Mouse (Mus musculus): ENCODE data around the gene Nr1h3. TPM values are rescaled to one million over a fixed set of nuclear protein-coding genes. Genes with fewer than 3 reads are reported as not detected.
A peak's percentile ranks its signal among the peaks of the same experiment; 100 is the strongest.

The Nr1h3 gene
- polyA plus RNA-seq, 1 experiment from 2014 or later: 1.7 TPM

GRCm38 (mm10) chr2:91194624-91195332 is 7.9 kb downstream of the Nr1h3 start:
- peaks cover 11% of the 10 kb centered on the region; the same call in 1 of the 2 replicates for H3K4me1 ChIP-seq (ENCODE audit: control insufficient read depth, insufficient read depth, low read length)
- no peak overlapping the region for H3K27ac ChIP-seq (ENCODE audit: low read depth, low read length)
- no peaks in the 10 kb centered on the region for H3K36me3 ChIP-seq (ENCODE audit: control insufficient read depth, insufficient read depth, low read length)
- H3K9ac ChIP-seq (ENCODE audit: low read depth, low read length): peak overlapping the region; percentile 57
- no peaks in the 10 kb centered on the region; the same call in 1 of the 2 replicates for H3K27me3 ChIP-seq (ENCODE audit: control insufficient read depth, insufficient read depth, low read length)
- peak overlapping the region; percentile 67 for H3K4me2 ChIP-seq (replicated peaks; ENCODE audit: low read depth, low read length)
- no peaks in the 10 kb centered on the region for H3K9me3 ChIP-seq (ENCODE audit: control insufficient read depth, low read length)
- H3K4me3 ChIP-seq (ENCODE audit: low read length): peak overlapping the region; percentile 39
- under 1% methylated on average over 27 of the region's 27 CpGs for WGBS
- peak; percentile 90 for ATAC-seq (ENCODE audit: low FRiP score, low TSS enrichment)

GRCm38 (mm10) chr2:91190501-91190900 is 12.1 kb downstream of the Nr1h3 start:
- Histone ChIP-seq H3K4me2 (replicated peaks; ENCODE audit: low read depth, low read length) (no peak overlapping the region), H3K9ac (ENCODE audit: low read depth, low read length) (no peak overlapping the region), H3K4me3 (ENCODE audit: low read length) (no peak overlapping the region), H3K9me3 (ENCODE audit: control insufficient read depth, low read length) (no peaks in the 10 kb centered on the region), H3K36me3 (ENCODE audit: control insufficient read depth, insufficient read depth, low read length) (no peaks in the 10 kb centered on the region), H3K27me3 (ENCODE audit: control insufficient read depth, insufficient read depth, low read length) (no peaks in the 10 kb centered on the region; the same call in 1 of the 2 replicates), H3K4me1 (ENCODE audit: control insufficient read depth, insufficient read depth, low read length) (peaks cover 11% of the 10 kb centered on the region; the same call in 1 of the 2 replicates), H3K27ac (ENCODE audit: low read depth, low read length) (no peak overlapping the region)
- no peak for ATAC-seq (ENCODE audit: low FRiP score, low TSS enrichment)
- WGBS: 89% methylated on average over 16 of the region's 16 CpGs

- H3K36me3 ChIP-seq (ENCODE audit: control insufficient read depth, insufficient read depth, low read length): no peaks in the 10 kb centered on the region
- H3K27ac ChIP-seq (ENCODE audit: low read depth, low read length): no peak overlapping the region
- H3K4me3 ChIP-seq (ENCODE audit: low read length): no peak overlapping the region
- ATAC-seq (ENCODE audit: low FRiP score, low TSS enrichment): no peak
- 0 out of 2 replicates have a peak, but pooled peaks cover 3% of the 10 kb centered on the region for H3K4me1 ChIP-seq (ENCODE audit: control insufficient read depth, insufficient read depth, low read length)
- H3K9me3 ChIP-seq (ENCODE audit: control insufficient read depth, low read length): no peaks in the 10 kb centered on the region
- no peaks in the 10 kb centered on the region for H3K27me3 ChIP-seq (ENCODE audit: control insufficient read depth, insufficient read depth, low read length)
- no peak overlapping the region for H3K9ac ChIP-seq (ENCODE audit: low read depth, low read length)
- 61% methylated on average over 4 of the region's 4 CpGs for WGBS
- H3K4me2 ChIP-seq (replicated peaks; ENCODE audit: low read depth, low read length): no peak overlapping the region
These were observed 15.2 kb downstream of the Nr1h3 start for GRCm38 (mm10) chr2:91187431-91187830.

GRCm38 (mm10) chr2:91186208-91186607 is 16.4 kb downstream of the Nr1h3 start:
- Histone ChIP-seq H3K4me3 (ENCODE audit: low read length) (no peak overlapping the region), H3K4me1 (ENCODE audit: control insufficient read depth, insufficient read depth, low read length) (0 out of 2 replicates have a peak, but pooled peaks cover 6% of the 10 kb centered on the region), H3K9ac (ENCODE audit: low read depth, low read length) (no peak overlapping the region), H3K27me3 (ENCODE audit: control insufficient read depth, insufficient read depth, low read length) (no peaks in the 10 kb centered on the region), H3K4me2 (replicated peaks; ENCODE audit: low read depth, low read length) (no peak overlapping the region), H3K36me3 (ENCODE audit: control insufficient read depth, insufficient read depth, low read length) (no peaks in the 10 kb centered on the region), H3K27ac (ENCODE audit: low read depth, low read length) (no peak overlapping the region), H3K9me3 (ENCODE audit: control insufficient read depth, low read length) (no peaks in the 10 kb centered on the region)
- no peak for ATAC-seq (ENCODE audit: low FRiP score, low TSS enrichment)
- 71% methylated on average over 1 of the region's 1 CpGs for WGBS

- no peaks in the 10 kb centered on the region for H3K27me3 ChIP-seq (ENCODE audit: control insufficient read depth, insufficient read depth, low read length)
- H3K4me3 ChIP-seq (ENCODE audit: low read length): peak within 1 kb of the TSS; percentile 84
- no peaks in the 10 kb centered on the region for H3K9me3 ChIP-seq (ENCODE audit: control insufficient read depth, low read length)
- H3K4me1 ChIP-seq (ENCODE audit: control insufficient read depth, insufficient read depth, low read length): 0 out of 2 replicates have a peak, but pooled peaks cover 6% of the 10 kb centered on the region
- H3K27ac ChIP-seq (ENCODE audit: low read depth, low read length): peak within 1 kb of the TSS; percentile 67
- H3K9ac ChIP-seq (ENCODE audit: low read depth, low read length): peak within 1 kb of the TSS; percentile 68
- 64% methylated on average over 15 of the region's 15 CpGs for WGBS
- ATAC-seq (ENCODE audit: low FRiP score, low TSS enrichment): no peak
- H3K36me3 ChIP-seq (ENCODE audit: control insufficient read depth, insufficient read depth, low read length): no peaks in the 10 kb centered on the region
- peak within 1 kb of the TSS; percentile 83 for H3K4me2 ChIP-seq (replicated peaks; ENCODE audit: low read depth, low read length)
These were observed 18.8 kb downstream of the Nr1h3 start, which contains the start of gene Madd for GRCm38 (mm10) chr2:91183711-91184405. Madd (minus strand) TSS chr2:91183837.

- peak; percentile 95 for ATAC-seq (ENCODE audit: low FRiP score, low TSS enrichment)
- H3K36me3 ChIP-seq (ENCODE audit: control insufficient read depth, insufficient read depth, low read length): no peaks in the 10 kb centered on the region
These were observed 19.5 kb downstream of the Nr1h3 start for GRCm38 (mm10) chr2:91183148-91183513.

GRCm38 (mm10) chr2:91182405-91183147 is 20.1 kb downstream of the Nr1h3 start:
- peak; percentile 95 for ATAC-seq (ENCODE audit: low FRiP score, low TSS enrichment)
- WGBS: under 1% methylated on average over 81 of the region's 81 CpGs
- peak overlapping the region; percentile 84 for H3K4me3 ChIP-seq (ENCODE audit: low read length)
- 0 out of 2 replicates have a peak, but pooled peaks cover 6% of the 10 kb centered on the region for H3K4me1 ChIP-seq (ENCODE audit: control insufficient read depth, insufficient read depth, low read length)
- H3K27ac ChIP-seq (ENCODE audit: low read depth, low read length): peak overlapping the region; percentile 67
- H3K4me2 ChIP-seq (replicated peaks; ENCODE audit: low read depth, low read length): peak overlapping the region; percentile 83
- H3K9me3 ChIP-seq (ENCODE audit: control insufficient read depth, low read length): no peaks in the 10 kb centered on the region
- H3K9ac ChIP-seq (ENCODE audit: low read depth, low read length): peak overlapping the region; percentile 68
- H3K36me3 ChIP-seq (ENCODE audit: control insufficient read depth, insufficient read depth, low read length): no peaks in the 10 kb centered on the region
- no peaks in the 10 kb centered on the region for H3K27me3 ChIP-seq (ENCODE audit: control insufficient read depth, insufficient read depth, low read length)

More at GRCm38 (mm10) chr2:91183148-91183513, 19.5 kb downstream of the Nr1h3 start:
- peak overlapping the region; percentile 84 for H3K4me3 ChIP-seq (ENCODE audit: low read length)
- peak overlapping the region; percentile 67 for H3K27ac ChIP-seq (ENCODE audit: low read depth, low read length)
- H3K9me3 ChIP-seq (ENCODE audit: control insufficient read depth, low read length): no peaks in the 10 kb centered on the region
- 0 out of 2 replicates have a peak, but pooled peaks cover 6% of the 10 kb centered on the region for H3K4me1 ChIP-seq (ENCODE audit: control insufficient read depth, insufficient read depth, low read length)
- no peaks in the 10 kb centered on the region for H3K27me3 ChIP-seq (ENCODE audit: control insufficient read depth, insufficient read depth, low read length)
- H3K9ac ChIP-seq (ENCODE audit: low read depth, low read length): peak overlapping the region; percentile 68
- WGBS: 1% methylated on average over 9 of the region's 9 CpGs
- H3K4me2 ChIP-seq (replicated peaks; ENCODE audit: low read depth, low read length): peak overlapping the region; percentile 83

- Histone ChIP-seq H3K4me1 (ENCODE audit: control insufficient read depth, insufficient read depth, low read length) (0 out of 2 replicates have a peak, but pooled peaks cover 6% of the 10 kb centered on the region), H3K9ac (ENCODE audit: low read depth, low read length) (peak overlapping the region; percentile 68), H3K4me2 (replicated peaks; ENCODE audit: low read depth, low read length) (peak overlapping the region; percentile 83), H3K27me3 (ENCODE audit: control insufficient read depth, insufficient read depth, low read length) (no peaks in the 10 kb centered on the region), H3K4me3 (ENCODE audit: low read length) (peak overlapping the region; percentile 84), H3K9me3 (ENCODE audit: control insufficient read depth, low read length) (no peaks in the 10 kb centered on the region), H3K36me3 (ENCODE audit: control insufficient read depth, insufficient read depth, low read length) (no peaks in the 10 kb centered on the region), H3K27ac (ENCODE audit: low read depth, low read length) (no peak overlapping the region)
- no peak for ATAC-seq (ENCODE audit: low FRiP score, low TSS enrichment)
- 9% methylated on average over 8 of the region's 8 CpGs for WGBS
These were observed 20.6 kb downstream of the Nr1h3 start for GRCm38 (mm10) chr2:91182016-91182404.
